Mouse (Mus musculus) adrenal gland, postnatal 10 days (tissue): ENCODE data around the gene Dbndd2. TPM values are rescaled to one million over a fixed set of nuclear protein-coding genes. Genes with fewer than 3 reads are reported as not detected.

Source experiments
- DNase-seq: peaks from one replicate; pipeline ENCODE4 v3.0.0; 2021; ENCODE audit warnings: mixed read lengths
- long read RNA-seq, 2 experiments: library from polyadenylated mRNA; stranded (forward); transcript quantifications; one replicate each; pipeline ENCODE4 v2.0.0; 2021
- total RNA-seq, 2 experiments: library from RNA; stranded (reverse); gene quantifications; 2 replicates each; pipeline ENCODE4 v1.2.3; 2021

Dbndd2 gene
- total RNA-seq: 10 to 100 TPM; 13.1 to 20.5 TPM
- long read RNA-seq, experiment 1, transcript Dbndd2-202 (4 exons, 1,658 nt): major isoform, 17 of 22 reads
- long read RNA-seq, experiment 1, partial matches to known transcripts: 0 of 22 reads
- long read RNA-seq, experiment 1, other reads (novel, unspliced or antisense): 3 of 22 reads
- long read RNA-seq, experiment 2, transcript Dbndd2-202 (4 exons, 1,658 nt): major isoform, 9 of 14 reads
- long read RNA-seq, experiment 2, partial matches to known transcripts: 0 of 14 reads
- long read RNA-seq, experiment 2, other reads (novel, unspliced or antisense): 1 of 14 reads

DNA sequence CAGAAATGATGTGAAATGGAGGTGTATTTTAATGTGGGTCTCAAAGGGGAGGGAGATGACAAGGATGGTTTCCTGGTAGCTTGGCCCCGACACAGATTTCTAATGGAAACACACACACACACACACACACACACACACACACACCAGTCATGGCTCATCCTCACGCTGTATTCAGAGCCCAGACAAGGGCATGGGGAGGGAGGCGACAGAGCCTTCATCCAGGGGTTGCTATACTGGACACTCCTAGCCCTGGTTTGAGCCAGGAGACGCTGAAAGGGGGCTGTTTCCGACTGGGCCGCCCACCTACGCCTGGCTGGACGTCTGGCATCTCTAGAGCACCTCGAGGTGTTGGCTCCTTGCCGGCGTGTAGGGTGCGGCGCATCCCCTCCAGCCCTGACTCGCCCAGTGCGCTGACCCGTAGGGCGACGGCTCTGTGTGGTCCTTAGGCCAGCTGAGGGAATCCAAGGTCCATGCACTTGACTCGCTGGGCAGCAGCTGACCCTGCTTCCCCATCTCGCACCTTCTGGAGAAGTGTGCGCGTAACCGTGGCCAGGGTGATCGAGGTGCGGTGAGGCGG lies at the start of gene Dbndd2:
TSS of gene Dbndd2 (plus strand) at position 426 of the 577 bp plus-strand sequence.
- DNase-seq: peak; percentile 47

DNA sequence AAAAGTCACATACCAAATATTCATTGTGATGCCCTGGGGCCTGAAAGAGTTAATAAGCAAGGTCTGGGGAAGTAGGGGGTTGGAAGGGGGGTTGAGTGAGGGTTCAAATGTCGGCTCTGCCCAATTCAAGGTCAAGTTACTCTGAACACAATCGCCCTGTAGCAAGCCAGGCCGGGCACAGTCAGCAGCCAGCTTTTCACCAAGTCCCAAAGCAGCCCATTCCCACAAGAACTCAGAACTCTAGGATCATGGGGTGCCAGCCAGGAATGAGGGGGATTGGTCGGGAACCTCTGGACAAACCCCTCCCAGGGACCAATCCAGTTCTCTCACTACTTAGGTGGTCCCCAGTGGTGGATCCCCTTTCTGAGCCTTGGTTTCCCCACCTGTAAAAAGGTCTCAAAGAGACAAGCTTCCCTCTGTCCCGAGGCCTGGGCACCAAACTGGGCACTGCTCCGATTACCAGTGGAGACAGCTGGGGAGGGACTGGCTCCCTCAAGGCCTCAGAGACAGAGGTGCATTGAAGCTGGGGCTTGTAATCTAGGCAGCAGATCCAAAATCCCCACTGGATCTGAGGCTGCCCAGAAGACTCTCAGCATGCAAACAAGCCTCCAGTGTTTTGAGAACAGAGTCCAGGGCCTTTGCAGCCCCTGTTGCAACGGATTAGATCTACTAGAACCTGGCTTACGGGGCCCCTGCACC lies 49.5 kb upstream of the Dbndd2 start:
- no peak for DNase-seq

DNA sequence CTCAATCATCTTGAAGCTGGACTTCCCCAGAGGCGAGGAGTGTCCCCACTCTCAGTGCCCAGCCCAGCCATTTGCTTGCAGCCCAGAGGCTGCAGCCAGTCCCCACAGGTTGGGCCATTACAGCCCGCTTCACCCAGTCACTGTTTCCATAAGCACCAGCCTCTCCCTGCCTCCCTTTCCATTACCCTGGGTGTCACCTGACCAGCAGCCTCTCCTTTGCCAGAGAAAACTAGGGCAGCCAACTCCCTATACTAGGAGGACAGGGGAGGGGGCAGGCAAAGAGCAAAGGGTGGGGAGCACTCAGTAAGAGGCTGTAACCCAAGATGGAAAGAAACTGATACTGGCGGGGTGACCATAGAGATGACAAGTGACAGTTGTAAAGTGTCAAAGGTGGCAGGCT lies 48.9 kb upstream of the Dbndd2 start:
- peak; percentile 67 for DNase-seq

DNA sequence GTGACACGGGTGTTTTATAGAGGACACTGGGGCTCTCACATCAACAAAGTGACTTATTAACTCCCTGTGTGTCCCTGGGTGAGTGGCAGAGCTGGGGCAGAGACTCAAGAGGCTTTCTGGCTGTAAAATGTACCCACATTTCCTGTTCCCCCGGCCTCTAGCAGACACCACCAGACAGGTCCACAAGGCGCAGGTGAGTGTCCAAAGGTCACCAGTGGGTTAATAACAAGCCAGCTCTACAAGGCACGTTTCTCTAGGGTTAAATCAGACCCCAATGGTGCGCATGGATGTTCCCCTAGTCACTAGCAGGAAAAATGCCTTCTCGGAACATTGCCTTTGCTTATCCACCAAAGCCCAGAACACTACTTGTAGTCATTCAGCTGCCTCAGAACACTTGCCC lies 48.2 kb upstream of the Dbndd2 start:
- no peak for DNase-seq

DNA sequence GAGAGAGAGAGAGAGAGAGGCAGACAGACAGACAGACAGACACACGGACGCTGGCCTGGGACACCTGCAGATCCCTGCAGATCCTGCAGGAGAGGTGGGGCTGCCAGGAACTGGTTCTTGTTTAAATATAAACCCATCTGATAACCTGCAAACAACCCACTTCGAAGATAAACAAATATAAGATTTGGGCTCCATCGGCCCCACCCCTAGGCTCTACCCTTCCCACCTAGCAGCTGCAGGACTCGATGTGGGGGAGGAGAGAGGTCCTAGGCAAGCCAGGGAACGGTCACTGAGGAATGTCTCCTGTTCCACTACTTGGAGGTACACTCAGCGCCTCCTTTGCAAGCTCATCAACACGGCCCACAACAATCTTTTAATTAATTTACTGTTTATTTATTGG lies 47.6 kb upstream of the Dbndd2 start:
- no peak for DNase-seq

DNA sequence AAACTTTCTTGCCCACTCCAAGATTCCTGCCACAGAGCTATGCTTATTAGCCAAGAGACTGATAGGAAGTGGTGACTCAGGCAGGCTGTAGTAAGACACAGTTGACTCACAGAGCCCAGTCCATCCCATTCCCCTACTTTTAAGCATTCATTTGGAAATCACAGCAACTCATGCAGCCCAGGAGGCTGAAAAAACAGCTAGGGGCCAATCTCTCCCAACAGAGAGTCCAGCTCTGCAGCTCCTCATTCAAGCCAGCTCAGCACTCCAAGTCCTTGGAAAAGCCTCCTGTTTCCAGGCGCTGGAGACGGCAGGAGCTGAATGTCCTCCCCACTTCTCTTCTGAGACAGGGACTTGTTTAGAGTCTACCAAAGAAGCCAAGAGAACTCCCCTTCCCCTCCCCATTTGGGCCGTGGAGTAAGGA lies 46.9 kb upstream of the Dbndd2 start:
- no peak for DNase-seq

DNA sequence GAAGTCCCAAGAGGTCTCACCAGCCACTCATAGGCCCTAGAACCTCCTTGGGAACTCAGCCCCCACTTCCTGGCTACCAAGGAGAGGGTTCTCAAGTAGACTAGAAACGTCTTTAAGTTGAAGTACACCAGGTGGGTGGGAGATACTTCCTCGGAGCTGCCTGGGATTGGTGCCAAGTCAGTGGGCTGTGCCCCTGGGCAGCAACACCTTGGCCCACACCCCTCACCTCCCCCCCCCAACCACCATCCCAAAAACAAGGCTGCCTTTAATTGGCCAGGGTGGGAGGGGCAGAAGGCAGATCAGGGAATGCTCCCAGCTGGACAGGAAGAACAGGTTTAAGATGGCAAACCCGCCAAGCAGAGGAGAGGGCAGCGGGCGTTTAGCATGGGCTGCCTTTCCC lies 45.6 kb upstream of the Dbndd2 start:
- no peak for DNase-seq

DNA sequence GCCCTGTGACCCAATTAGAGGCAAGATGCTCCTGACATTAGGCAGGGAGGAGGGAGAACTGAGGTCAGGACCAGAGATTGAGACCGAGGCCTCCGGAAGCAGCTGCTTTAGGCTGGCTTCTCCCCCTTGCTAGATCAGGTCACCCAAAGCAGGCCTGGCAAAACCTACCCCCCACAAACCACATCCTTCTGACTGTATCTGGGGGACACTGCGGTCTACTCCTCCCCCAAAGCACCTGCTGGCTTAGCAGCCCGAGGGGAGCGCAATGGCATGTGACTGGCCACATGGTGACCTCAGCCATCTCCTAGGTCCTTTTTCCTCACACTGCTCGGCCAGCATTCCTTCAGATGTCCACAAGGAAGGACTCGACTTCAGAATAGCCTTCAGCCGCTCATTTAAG lies 44.8 kb upstream of the Dbndd2 start:
- DNase-seq: no peak

DNA sequence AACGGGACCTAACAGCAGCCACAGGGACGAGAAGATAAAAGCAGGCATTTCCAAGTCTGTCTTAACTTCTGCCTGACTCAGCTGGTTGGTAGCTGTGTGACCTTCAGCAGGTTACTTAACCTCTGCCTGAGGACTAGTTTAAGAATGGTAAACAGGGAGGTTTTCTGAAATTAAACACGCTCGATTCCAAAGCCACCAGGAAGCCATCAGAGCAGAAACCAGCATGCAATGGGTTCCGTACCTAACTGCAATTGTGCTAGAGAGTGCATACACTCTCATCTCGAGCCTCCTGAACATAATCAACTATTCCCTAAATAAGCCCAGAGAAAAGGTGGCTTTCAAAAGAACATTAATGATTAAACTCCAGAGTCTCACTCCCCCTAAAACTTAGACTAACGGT lies 44.2 kb upstream of the Dbndd2 start:
- DNase-seq: no peak

DNA sequence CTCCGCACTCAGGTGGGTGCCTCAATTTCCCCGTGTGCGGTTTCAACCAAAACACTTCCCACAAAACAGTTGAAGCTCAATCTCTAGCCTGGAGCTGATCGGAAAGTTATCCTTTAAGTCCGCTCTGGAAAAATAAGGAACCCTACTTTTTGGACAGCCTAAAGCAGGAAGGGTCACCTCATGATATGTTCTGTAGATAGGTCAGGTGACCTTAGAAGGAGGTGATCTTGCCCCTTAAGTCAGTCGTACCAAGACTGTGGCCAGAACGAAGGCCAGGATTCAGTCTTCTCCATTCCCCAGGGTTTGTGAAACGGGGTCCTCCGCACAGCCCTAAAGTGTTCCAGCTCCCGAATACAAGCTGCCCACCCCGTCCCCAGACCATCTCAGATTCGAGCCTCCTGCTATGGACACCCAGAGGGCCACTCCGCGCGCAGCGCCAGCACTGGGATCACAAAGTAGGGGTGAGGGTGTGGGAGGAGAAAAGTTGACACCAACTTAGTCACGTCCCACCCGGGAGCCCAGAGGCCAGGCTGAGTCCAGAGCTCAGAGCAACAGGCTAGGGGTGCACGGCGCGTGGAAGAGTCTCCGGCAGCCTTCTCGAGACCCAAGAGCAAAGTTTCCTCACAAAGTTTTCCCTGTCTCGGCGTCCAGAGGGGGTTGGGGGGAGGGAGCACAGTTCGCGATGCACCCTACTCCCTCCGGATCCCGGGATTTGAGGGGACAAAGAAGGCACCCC lies 43.4 kb upstream of the Dbndd2 start:
- peak; percentile 72 for DNase-seq

DNA sequence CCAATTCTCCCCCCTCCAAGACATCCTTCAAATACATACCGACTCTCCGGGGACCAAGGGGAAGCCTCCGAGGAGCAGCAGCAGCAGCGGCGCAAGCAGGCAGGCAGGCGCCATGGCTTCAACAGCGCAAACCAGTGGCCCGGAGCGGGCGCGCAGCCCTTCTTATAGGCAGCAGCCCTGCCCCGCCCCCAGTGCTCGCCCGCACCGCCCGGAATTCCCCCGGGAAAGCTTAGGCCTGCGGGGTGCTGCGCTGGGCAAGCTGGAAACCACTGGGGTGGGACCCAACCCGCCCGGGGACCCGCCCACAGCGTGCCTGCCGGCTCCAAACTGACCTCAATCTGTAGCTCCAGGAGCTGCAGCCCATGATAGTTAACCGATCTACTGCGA lies 42.9 kb upstream of the Dbndd2 start:
- peak; percentile 96 for DNase-seq

DNA sequence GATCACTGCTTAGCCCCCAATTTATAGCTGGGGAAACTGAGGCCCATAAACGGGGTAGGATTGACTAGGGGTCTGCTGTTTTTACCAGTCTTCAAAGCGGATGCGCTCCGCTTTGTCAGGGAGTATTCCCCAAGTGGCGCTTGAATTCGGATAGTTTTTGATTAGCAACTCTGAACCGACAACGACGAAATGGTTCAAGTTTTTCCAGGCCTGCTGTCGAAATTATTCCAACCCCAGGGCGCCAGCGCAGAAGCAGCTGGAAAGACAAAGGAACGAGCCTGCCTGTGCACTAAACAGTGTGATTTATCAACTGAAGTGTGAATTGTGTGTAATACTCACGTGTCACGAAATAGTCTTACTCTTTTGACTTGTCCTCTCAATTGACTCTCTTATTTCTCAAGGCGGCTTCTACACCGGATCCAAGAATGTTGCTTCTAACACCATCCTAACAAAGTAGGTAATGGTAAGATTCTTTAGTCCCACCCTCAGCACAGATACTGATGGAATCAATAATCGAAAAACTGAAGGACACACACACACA lies 42.4 kb upstream of the Dbndd2 start, which contains the start of gene Sdc4:
TSS of gene Sdc4 (minus strand) at position 428 of the 541 bp plus-strand sequence.
- no peak for DNase-seq

DNA sequence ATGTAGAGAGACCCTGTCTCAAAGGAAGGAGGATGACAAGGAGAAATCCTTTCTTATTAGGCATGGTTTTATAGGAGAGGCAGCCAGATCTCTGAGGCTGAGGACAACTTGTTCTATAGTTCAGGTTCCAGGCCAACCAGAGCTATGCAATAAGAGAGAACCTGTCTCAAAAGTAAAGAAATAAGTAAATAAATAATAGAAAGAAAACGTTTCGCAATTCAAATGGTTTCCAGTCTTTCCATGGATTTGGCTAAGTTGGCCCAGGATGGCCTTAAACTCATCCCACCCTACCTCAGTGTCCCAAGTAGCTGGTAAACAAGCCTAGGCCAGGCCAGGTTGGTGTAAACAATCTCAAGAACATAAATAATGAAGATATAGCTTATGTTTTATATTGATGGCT lies 41.2 kb upstream of the Dbndd2 start:
- DNase-seq: no peak

DNA sequence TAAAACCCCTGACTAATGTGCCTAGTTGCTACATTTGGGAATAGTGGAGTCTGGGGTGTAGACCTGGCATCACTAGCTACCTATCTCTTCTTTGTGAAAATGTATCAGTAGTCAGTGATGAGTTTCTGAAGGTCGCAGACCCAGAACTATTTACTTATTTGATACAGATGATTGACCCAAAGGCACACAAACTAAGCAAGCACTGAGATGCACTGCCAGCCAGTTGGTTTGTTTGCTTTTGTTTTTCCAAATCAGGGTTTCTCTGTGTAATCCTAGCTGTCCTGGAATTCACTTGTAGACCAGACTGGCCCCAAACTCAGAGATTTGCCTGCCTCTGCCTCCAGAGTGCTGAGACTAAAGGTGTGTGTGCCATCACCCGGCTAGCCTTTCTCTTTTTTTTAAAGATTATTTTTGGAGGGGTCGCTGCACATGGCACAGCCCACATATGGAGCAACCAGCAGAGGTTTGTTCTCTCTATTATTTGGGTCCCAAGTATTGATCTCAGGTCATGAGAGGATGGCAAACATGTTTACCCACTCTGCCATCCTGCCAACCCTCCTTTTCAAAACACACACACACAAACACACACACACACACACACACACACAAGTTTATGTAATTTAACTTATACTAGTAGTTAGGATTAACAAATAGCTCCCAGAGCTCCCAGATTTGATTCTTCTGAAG lies 40.4 kb upstream of the Dbndd2 start:
- DNase-seq: no peak

DNA sequence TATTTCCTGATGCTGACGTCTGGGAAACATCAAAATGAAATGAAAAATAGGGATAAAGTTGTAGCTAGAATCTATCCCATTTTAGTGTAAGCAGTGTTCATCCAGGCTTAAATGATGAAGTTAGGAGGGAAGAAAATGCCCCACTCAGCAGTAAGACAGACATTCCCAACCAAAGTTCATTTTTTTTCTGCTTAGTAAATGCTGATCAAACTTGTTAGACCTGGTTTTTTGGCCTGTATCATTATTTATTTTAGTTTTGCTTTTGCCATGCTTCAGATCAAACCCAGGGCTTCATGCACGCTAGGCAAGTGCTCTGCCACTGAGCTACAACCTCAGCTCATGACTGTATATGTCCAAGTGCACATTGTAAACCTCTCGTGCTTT lies 39.8 kb upstream of the Dbndd2 start:
- DNase-seq: no peak

DNA sequence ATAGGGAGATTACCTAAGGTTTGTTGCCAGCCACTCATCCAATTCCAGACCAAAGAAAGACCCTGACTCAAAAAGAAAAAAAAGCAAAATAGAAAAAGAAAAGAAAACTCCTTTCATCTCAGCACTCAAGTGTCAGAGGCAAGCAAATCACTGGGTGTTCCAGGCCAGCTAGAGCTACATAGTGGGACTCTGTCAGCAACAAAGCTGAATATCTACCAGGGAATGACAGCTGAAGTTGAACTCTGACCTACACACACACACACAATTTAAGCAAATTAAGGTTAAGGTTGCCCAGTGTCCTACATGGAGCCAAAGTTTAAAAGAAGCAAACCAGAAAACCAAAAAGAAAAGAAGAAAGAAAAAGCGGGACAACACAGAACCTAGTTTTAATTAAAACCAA lies 37.8 kb upstream of the Dbndd2 start:
- DNase-seq: no peak

DNA sequence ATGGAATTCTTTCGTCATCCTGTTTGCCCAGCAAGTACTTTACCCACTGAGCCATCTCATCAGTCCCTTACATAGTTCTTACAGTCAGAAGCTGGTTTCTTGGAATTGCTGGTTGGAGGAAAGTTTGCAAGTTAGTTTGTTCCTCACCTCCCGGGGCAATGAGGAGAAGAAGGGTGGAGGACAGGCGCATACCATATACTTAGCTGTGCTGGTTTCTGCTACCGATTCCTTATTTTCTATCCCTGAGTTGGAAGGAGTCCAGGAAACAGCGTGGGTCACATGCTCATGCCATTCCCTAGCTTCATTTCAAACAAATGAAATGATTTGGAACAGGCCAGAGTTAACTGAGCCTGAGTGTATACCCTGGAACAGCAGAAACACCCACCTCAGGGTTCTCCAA lies 37.0 kb upstream of the Dbndd2 start:
- no peak for DNase-seq

DNA sequence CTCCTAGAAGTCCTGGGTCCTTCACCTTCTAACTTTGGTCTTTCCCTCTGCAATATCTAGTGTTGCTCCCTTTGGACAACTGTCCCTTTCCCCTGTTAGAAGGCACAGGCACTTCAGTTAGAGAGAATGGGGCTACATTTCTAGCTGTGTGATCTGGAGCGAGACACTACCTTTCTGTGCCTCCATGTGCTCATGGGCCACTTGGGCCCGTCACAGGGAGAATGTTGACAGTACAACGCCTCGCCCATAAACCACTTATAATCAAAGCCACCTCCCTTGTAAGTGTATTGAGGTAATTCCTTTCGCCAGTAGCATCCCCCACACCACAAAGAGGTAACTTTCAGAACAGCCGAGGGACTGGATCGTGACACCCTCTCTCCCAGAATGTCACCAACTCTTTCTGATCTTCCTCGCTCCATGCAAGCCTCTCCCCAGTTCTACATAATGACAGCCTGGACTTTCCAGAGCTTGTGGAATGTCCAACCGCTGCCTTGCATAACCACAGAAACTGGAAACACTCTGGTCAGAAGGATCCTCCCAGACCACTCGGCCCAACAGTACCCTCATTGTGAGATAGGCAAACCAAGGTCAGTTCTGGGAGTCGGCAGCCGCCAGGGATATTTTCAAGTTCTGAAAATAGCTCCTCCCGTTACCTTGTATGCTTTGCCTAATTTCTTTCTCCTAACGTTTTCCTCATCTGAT lies 36.4 kb upstream of the Dbndd2 start:
- DNase-seq: no peak

DNA sequence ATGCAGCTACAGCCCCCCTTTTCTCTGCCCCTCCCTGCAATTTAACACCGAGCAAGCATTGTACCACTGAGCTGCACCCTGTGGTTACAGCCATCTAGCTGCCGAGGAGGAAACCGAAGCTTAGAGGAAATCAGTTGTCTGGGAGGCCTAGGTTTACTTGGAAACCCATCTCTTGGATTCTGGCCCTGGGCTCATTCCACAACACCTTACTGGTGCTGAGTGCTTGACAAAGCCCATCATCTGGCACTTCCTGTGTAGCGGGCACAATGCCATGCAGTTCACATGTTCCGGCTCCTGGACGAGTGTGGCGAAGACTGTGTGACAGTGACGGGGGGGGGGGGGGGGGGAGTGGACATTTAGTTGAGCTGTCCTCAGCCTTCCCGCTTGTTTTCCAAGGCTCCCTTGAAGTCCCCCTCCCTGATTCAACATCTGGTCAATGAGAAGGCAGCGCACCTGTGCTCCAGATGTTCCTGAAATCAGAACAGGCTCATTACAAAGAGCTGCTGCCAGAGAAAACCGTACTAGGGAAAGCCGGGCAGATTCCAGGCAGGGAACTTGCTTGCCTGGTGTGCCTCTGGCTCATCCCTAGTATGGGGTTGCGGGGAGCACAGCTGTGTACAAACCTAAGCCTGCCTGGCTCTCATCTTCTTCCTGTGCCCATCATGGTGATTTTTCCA lies 33.8 kb upstream of the Dbndd2 start:
- DNase-seq: no peak

DNA sequence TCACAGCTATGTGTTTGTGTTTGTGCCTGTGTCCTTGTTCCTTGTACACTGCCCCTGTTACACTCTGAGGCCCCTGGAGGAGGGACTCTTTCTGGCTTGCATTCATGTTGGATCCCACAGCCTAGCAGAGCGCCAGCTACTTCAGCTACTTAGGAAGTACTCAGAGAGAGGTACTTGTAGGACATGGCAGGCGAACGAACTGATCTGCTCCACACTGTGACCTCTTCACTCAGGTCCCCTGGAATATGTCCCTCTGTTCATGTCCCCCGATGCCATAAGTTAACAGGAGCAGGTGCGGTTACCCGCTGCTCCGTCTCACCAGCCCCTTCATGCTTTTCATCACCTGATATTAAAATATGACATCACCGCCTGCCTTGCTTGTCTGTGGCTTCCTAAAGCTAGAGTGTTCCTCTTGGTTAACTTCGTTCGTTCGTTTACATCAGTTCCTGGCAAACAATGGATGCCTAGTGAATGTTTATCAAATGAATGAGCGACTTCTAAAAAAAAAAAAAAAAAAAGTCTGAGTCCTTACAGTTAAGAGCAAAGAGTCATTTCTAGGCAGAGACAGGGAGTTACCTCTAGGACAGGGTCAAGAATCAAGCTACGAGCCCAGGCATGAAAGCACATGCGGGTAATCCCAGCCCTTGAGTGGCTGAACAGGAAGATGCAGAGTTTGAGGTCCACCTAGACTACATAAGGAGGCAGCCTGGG lies 32.7 kb upstream of the Dbndd2 start:
- DNase-seq: no peak
